Mouse (Mus musculus): Measurements from ENCODE around the gene Mdfic.

DNA sequence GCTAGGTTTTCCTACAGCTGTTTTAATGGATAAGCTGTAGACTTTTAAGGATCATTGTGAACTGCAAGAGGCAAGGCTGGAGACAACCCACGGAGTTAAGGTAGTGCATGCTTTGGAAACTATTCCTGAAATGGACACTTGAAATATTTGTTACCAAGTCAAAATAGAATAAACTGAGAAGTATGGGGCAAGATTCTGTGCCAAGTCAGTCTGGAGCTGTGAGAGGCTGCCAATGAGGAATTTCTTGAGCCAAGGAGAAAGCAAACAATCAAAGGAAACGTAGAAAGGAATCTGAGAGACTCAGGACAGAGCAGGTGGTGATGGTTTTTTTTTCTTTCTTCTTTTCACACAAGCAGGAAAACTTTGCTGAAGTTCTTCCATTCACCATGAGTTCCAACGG lies 119.4 kb downstream of the Mdfic start:
- no peak for TF ChIP-seq CTCF (IDR thresholded peaks at IDR 0.05)
- peak; percentile 74 for TF ChIP-seq EP300 (IDR thresholded peaks at IDR 0.05)
